Mouse (Mus musculus) testis, postnatal 14 days (tissue): ENCODE data around the gene Rexo5.

Experiments used
- DNase-seq: peaks from one replicate; pipeline ENCODE4 v3.0.0; 2021; ENCODE audit warnings: low spot score

The Rexo5 gene

GRCm38 (mm10) chr7:119841820-119842449 lies 48.1 kb downstream of the Rexo5 start:
- DNase-seq = no peak

DNA sequence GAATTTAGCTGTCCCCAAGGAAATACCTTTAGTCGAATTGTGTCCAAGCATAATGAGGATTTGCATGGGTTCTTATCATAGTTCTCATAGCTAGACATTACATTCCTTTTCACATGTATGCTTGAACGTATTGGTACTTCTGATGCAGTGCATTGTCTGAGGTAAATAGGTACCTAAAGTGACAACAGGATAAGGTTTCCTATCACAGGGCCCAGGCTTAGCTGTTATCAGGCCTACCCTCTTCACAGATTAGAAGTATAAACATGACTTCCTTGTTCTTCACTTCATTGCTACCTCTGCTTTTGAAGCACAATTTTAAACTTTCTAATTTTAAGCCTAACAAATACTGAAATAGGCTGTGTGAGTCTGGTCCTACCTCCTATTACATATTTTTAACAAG lies 51.7 kb downstream of the Rexo5 start:
- no peak for DNase-seq

DNA sequence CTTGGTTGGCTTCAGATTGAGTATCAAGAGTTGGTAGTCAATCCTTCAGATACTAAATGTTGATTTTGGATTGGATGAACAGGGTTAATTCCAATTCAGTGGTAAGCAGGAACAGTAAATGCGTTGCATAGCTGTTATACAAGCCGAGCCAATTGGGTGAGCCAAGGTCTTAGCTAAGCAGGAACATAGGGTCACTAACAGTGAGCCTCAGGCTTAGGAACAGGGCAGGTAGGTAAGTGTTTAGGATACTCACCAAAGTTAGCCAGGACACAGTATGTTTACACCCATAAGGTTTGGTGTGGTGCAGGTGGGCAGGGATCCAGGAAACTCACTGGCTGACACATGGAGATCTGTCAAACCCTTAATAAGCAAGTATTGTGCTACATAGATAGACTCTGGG lies 53.6 kb downstream of the Rexo5 start:
- no peak for DNase-seq

DNA sequence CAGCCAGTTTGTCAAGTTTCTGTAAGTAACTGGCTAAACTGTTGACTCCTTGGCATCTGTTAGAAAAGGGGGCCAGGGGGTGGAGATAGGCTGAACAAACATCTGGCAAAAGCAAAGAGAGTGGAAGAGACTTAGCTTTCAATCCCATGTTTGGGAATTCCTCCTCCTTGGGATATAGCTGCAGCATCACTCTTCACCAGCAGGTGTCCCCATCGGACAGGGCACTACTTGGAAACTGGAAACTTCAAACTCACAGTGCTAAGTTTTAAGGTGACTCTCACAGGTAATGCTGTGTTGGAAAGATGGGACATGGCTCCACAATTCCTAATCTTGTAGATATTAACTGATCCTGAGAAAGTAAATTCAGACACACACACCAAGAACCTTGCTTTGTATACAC lies 55.3 kb downstream of the Rexo5 start:
- DNase-seq = no peak

DNA sequence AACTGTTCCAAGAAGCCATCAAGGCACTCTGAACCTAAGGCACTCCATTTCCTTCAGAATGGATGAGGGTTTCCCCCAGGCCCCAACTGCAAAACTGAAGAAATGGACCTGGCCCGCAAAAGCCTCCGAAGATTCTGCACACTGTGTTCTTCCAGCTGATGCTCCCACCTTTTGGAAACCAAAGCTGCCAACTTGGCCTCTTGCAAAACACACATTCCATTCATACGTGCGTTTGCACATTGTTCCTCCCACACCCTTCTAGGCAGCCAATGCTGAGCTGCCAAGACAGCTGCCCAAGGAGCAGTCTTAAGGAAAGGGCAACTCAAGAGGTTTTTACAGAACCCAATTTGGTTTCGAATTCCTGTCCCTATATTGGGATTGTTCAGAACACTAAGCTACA lies 56.9 kb downstream of the Rexo5 start:
- DNase-seq = peak; percentile 81

DNA sequence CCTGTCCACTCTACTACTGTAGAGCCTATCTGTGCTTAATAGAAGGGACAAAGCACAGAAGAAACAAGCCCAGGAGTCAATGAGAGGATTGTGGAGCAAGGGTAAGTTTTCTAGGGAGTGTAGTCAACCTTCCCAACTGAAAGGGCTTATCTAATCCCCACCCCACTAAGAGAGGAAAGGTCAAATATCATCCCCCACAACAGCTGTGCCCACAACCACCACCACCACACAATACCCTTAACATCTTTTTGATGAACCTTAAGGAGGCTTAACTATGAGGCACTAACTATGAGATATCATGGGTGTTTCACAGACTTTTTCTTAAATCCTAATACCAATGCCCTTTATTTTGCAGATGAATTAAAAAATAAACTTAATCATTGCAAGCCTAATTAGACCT lies 58.7 kb downstream of the Rexo5 start:
- DNase-seq = no peak

DNA sequence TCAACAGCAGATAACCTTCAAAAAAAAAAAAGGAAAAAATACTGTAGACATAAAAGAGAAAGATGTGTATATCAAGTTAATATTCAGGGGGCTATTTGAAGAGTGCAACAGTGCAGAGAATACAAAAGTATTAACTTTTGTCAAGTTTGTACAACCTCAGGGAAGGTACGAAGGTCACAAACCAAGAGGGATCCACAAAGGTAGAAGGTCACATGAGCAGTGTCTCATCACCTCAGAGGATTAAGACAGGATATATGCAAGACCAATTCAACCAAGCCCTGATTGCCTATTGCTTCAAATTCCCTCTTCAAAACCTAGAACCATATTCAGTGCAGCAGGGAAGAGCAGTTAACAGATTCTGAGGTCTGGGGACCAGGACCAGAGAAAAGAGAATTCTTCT lies 59.4 kb downstream of the Rexo5 start:
- no peak for DNase-seq

- DNase-seq = peak; percentile 30
Observed at GRCm38 (mm10) chr7:119854362-119854761, 60.6 kb downstream of the Rexo5 start.

DNA sequence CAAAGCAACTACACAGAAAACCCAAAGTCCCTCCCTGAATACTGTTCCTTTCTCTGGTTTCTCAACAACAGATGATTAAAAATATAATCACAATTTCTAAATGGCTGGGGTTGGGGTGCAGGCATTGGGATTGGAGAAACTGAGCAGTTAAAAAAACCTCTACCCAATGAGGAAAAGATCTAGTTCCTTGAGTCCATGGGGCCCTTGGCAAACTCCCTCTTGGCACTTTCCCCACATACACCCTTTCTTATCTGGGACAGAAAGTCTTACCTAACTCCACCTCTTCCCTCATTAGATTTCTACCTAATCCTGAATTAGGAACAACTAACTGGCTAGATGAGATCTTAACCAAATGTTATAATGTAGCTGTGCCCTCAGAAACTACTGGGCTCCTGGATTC lies 61.2 kb downstream of the Rexo5 start:
- DNase-seq = no peak

GRCm38 (mm10) chr7:119859476-119859875 lies 65.7 kb downstream of the Rexo5 start:
- DNase-seq = no peak

GRCm38 (mm10) chr7:119860116-119860515 lies 66.3 kb downstream of the Rexo5 start:
- DNase-seq = no peak

DNA sequence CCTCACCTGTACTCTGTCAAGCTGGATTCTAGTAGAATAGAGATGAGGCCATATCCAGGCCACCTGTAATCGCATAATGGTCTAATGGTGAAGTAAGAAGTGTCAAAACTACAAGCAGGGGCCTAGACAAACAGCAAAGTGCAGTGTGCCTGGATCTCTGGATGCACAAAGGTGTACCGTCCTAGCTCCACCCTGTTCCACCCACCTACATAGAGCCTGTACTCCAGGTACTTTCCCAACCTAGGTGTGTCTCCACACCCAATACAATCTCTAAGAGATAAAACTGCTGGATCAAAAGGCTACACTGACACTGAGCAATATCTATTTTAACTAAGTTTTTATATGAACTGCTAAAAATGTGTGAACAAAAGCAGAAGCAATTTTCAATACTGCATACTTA lies 66.7 kb downstream of the Rexo5 start:
- DNase-seq = no peak

DNA sequence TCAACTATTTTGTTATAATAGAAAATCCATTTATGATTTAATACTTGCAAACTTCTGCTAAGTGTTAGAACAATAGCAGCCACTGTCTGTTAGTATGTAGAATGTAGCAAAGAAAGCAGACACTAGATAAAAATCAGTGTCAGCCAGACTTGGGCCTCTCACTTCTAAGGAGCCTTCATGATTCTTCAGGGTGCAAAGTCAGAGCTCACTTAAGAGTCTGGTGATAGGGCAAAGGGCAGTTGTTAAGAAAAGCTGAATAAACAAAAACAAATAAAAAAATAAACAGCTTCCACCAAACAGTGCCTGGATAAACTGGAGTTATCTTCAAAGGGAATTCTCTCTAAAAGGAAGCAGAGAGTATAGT lies 67.1 kb downstream of the Rexo5 start:
- DNase-seq = no peak

GRCm38 (mm10) chr7:119861335-119862091 lies 67.7 kb downstream of the Rexo5 start:
- no peak for DNase-seq

DNA sequence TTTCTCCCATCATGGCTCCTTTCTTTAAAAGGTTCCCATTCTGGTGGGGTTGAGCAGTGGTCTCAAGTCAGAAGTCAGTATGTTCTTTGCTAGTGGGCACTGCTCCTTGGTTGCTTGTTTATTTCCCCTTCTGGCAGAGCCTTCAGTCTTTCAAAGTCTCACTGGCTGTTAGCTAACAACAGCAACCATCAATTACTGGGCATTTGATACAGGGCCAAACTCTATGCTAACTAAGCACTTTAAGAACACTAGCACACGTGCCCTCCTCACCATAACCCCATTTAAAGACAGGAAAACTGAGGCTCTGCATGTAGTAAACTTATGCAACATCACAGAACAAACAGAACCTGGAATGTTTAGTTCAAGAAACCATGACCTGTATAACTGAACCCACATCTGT lies 68.4 kb downstream of the Rexo5 start:
- DNase-seq = no peak

DNA sequence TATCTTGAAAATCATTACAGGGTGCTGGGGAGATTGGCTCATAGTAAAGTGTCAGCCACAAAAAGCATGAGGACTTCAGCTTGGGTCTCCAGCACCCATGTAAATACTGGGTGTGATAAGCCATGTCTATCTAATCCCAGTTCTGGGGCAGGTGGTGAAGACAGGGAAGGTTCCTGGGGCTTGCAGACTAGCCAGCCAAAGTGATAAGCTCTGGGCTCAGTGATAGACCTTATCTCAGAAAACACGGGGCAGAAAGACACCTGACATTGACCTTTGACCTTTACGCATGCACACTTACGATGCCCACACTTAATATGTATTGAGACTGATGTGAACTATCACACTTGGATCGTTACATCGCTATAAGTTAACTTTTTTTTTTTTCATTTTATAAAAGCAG lies 70.7 kb downstream of the Rexo5 start:
- DNase-seq = no peak

DNA sequence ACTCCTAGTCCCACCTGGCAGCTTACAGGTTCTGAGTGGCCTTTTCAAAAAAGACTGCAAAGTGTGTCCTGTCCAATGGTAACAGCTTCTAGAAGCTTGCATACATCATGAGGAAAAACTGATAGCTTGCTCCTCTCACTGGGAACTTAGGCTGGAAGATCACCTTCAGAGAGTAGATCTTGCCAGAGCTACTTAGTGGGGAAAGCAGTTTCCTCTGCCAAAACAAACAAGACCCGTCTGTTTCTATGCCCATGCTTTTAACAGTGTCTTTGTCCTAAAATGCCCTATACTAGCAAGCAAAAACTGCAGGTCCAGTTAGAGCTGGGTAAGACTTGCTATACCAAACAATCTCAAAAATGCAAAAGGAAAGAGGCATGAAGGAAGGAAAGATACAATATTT lies 72.3 kb downstream of the Rexo5 start:
- no peak for DNase-seq

DNA sequence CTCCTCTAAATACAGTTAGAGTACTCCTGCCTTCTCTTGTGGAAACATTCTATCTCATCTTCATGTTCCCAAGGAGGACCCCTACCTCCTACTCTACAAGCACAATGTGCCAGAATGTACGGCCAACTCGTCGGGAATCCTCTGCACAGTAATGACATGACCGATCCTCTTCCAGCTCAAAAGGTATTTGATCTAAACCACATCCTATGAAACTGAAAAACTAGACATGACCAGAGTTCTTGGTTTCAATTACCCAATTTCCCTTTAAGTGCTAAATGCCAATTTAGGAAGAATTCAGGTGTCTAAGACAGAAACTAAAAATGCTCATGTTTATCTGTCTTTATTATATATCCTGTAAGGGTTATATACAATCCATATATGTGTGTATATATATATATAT lies 78.4 kb downstream of the Rexo5 start:
- no peak for DNase-seq

- DNase-seq = no peak
Observed at GRCm38 (mm10) chr7:119873050-119873449, 79.2 kb downstream of the Rexo5 start.

- no peak for DNase-seq
Observed at GRCm38 (mm10) chr7:119875776-119876440, 82.1 kb downstream of the Rexo5 start.

- no peak for DNase-seq
Observed at GRCm38 (mm10) chr7:119879171-119879570, 85.4 kb downstream of the Rexo5 start.

DNA sequence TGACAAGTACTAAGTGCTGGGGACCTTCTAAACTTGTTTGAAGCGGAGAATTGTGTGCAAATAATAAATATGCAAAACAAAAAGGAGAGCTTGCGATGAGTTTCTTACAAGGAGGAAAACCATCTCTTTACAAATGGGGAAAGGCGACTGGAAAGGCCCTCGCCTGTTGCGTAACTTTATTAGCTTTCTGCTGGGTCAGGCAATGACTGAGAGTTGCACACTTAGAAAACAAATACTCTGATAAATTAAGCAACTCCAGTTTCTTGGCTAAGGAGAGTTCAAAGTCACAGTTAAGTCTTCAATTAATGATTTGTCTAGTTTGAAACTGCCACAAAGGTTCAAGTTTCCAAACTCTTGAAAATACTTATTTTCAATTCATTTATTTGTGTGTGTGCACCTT lies 86.5 kb downstream of the Rexo5 start:
- DNase-seq = no peak

DNA sequence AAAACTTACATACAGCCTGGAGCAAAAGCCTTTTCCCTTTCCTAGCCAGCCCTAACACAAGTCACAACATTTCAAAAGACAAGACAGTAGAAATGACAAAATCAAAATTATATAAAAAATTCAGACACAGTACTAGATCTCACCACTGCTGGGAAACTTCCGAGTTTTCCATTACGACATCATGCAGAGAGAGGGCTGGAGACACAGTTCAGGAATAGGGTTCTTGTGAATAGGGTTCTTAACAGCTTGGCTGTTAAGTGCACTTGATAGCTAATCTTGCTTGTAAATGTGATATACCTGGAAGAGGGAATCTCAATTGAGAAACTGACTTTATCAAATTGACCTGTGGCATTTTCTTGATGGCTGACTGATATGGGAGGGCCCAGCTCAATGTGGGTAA lies 87.4 kb downstream of the Rexo5 start:
- no peak for DNase-seq

DNA sequence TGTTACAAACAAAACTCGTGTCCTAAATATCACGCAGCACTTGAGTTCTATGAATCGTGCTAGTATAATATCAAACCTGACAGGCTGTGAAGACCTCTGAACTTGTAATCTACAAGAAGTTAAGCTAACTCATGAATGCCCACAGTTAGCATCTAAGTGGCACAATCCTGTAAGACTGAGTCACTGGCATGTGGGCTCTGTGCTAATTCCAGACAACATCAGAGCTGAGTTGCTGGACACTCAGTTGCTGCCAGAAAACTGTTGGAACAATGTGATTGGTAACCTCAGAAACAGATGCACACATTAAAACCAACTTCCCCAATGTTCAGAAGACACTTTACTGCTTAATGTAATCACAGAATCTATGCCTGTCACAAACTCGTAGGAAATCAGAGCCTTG lies 94.1 kb downstream of the Rexo5 start:
- no peak for DNase-seq
